Mouse (Mus musculus) gonadal fat pad, adult 2 months (tissue): Measurements from ENCODE around the gene Npas4. TPM values are rescaled to one million over a fixed set of nuclear protein-coding genes. Genes with fewer than 3 reads are reported as not detected.
"Not testable (repeated sequence)": the region's sequence is repeated elsewhere in the genome, so short reads cannot be mapped to it uniquely, and the experiment has no call there.

Experiments
- DNase-seq: peaks from one replicate; pipeline ENCODE4 v3.0.0-alpha.2; 2012; ENCODE audit warnings: low read depth
- polyA plus RNA-seq: library from polyadenylated mRNA; depleted of rRNA; stranded (reverse); fragments of >200 nt; gene quantifications from 2 replicates; pipeline ENCODE4 v1.2.3, GENCODE M21; 2012; rRNA removed

The Npas4 gene
- 1.0 and 1.2 TPM in 2 replicates for polyA plus RNA-seq

DNA sequence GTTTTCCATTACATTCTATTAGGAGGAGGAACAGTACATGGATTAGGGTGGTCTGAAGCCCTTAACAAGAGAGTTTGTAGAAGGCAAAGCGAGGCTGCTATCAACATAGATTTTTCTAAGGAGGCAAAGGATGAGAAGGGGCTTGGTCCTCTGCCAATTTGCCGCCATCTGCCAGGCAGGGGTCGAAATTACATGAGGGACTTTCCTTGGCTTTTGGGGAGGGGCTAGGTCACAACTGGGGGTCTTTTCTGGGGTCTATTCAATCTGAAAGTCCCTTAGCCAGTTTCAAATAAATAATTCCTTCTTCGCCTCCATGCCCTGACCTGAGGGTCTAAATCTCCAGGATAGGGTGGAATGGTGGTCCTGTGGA, at the start of gene Npas4:
Npas4 (minus strand) TSS at position 61 of the 370 bp plus-strand sequence.
- DNase-seq: no peak

DNA sequence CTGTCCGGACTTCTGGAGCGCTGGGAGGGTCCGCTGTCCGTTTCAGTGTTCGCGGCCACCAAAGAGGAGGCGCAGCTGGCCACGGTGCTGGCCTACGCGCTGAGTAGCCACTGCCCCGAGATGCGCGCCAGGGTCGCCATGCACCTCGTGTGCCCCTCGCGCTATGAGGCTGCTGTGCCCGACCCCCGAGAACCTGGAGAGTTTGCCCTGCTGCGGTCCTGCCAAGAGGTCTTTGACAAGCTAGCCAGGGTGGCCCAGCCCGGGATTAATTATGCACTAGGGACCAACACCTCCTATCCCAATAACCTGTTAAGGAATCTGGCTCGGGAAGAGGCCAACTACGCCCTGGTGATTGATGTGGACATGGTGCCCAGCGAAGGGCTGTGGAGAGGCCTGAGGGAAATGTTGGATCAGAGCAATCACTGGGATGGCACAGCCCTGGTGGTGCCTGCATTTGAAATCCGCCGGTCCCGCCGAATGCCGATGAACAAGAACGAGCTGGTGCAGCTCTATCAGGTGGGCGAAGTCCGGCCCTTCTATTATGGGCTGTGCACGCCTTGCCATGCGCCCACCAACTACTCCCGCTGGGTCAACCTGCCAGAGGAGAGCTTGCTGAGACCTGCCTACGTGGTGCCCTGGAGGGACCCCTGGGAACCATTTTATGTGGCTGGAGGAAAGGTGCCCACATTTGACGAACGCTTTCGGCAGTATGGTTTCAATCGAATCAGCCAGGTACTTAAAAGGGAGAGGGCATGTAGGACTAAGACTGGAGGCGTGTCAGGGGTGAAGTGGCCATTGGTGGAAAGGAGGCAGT, 49.4 kb upstream of the Npas4 start:
- DNase-seq: no peak

- DNase-seq: no peak
These were observed 48.6 kb upstream of the Npas4 start, which contains the start of the genes B4gat1 and AC124502.3 for GRCm38 (mm10) chr19:5038709-5039156. TSS of gene B4gat1 (plus strand) at chr19:5038826. TSS of gene AC124502.3 (plus strand) at chr19:5038891.

DNA sequence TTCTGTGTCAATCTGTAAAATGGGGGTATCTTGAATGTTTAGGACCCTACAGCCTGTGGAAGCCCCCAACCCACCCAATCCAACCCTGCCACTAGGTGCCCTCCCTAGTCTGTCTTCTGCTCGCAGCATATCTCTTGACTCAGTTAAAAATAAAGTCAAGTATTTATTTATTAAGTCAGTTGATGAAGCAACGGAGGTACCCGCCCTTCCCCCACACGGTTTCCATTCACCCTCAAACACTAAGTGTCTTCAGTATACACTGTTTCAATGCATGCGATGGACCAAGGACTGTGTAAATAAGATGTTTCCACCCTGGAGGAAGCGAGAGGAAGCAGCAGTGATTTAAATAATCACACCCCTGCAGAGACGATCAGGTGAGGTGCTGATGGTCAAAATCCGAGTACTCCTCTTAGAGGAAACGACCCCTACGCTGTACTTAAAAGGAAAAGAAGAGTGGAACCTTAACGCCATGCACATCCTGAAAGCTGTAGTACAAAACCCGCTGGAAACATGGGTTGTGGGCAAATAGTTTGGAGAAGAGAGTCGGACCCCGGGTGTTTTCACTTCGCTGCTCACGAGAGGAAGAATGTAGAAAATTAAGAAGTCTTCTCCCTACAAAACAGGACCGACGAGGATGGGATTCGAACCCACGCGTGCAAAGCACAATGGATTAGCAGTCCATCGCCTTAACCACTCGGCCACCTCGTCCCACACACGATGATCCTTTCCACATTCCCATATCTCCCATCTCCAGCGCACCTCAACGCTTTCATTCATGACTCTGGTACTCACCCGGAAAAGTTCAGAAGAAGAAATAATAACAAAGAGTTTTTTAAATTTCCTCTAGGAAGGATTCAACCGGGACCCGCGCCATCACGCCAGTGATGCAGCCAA, 47.8 kb upstream of the Npas4 start:
- no peak for DNase-seq

DNA sequence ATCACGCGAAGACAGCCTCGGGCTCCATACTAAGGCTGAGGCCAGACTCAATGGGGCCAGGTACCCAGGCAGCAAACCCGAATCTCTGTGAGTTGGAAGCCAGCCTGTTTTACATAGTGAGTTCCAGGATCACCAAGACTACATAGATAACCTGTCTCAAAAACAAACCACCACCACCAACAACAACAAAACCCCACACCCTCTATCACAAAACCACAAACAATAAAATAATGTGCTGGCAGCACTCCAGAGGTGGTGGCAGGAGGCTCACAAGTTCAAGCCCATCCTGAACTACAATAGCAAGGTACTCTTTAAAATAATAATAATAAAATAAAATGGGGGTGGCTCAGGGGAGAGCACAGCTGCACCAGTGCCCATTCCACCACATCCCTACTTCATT, 46.5 kb upstream of the Npas4 start:
- DNase-seq: no peak

GRCm38 (mm10) chr19:5032686-5033085, 42.6 kb upstream of the Npas4 start:
- DNase-seq: no peak

DNA sequence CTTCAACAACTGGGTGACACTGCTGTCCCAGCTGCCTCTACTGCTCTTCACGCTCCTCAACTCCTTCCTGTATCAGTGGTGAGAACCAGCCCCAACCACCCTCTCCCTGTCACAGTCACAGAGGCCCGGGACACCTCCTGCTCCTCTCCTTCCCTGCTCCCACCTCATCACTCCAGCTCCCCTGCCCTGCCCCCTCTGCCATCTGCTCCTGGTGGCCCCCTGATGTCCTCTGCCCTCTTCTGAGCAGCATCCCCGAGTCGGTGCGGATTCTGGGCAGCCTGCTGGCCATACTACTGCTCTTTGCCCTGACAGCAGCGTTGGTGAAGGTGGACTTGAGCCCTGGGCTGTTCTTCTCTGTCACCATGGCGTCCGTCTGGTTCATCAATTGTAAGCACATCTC, 36.0 kb upstream of the Npas4 start:
- DNase-seq: no peak

DNA sequence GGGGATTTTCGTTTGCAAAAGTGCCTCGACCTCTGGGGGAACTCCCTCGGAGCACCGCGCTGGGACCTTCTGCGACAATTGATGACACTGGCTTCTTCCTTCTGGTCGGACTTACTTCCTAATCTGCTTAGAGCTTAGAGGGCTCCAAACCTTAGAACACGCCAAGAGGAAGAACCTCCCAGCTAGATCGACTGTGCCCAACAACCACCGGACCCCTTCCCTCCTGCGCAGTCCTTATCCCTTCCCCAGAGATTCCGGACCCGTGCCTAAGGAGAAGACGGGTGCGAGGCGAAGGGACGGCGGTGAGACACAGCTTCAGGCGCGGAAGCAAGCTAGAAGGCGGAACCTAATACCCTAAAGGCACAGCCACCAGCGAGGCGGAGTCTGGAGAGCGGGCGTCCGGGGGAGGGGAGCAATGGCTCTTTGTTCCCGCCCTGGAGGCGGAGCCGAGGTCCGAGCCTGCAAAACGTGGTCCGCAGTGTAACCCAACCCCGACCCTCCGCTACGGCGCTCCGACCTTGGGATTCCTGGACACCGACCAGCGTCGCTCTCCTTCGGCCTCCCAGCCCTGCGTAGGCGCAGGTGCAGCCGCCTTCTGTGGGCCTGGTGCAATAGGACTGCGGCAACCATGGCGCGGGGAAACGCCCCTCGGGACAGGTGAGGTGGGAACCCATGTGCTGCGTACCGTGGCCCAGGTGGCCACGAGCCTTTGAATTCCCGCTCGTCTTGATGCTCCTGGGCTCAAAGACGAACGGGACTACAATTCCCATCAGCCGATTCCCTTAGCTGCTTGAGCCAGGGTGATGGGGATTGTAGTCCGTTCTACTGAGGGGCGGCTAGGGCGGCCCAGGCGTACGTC, 33.7 kb upstream of the Npas4 start, which contains the start of gene Slc29a2:
Slc29a2 (plus strand) TSS at position 240 of the 859 bp plus-strand sequence.
- DNase-seq: no peak

- DNase-seq: no peak
These were observed 31.3 kb upstream of the Npas4 start for GRCm38 (mm10) chr19:5021416-5021815.

GRCm38 (mm10) chr19:5018191-5018590, 28.1 kb upstream of the Npas4 start:
- no peak for DNase-seq

GRCm38 (mm10) chr19:5017611-5018010, 27.5 kb upstream of the Npas4 start:
- no peak for DNase-seq

- no peak for DNase-seq
These were observed 26.7 kb upstream of the Npas4 start for GRCm38 (mm10) chr19:5016782-5017181.

DNA sequence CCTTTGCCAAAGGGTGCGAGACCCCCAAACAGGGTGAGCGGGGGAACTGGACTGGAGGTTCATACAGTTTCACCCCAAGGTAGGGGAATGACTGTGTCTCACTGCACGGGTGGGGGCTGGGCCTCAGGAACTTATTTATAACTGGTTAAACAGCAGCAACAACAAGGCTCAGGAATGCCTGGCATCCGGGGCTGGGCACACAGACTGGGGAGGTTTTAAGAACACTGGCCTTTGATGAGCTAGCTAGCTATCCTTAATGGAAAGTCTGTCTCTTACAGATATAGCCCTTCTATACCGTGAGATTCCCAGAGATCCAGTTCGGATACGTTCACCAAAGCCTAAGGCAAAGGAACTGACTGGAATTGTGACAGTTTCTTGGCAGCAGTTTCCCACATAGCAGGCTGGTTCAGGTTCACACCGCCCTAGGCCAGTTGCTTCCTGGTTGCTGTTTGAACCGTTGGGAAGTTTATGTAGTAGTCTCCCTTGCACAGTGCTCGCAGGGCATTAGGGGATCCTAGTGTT, 26.2 kb upstream of the Npas4 start:
- peak; percentile 95 for DNase-seq

GRCm38 (mm10) chr19:5014961-5015398, 24.9 kb upstream of the Npas4 start:
- DNase-seq: no peak

DNA sequence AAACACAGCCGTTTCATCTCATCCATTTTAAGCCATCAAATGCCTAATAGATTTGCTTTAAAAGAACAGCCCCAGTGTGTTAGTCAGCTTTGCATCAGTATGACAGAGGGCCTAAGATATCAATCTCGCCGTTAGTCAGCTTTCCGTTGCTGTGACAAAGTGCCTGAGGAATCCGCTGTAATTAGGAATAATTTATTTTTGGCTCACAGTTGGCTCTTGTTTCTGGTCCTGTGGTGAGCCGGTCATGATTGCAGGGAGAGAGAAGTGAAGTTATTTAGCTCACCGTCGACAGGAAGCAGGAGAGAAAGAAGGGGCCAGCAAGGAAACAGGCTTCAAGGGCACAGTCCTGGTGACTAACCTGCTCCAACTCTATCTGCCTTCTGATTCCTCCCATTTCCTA, 23.0 kb upstream of the Npas4 start:
- DNase-seq: no peak

GRCm38 (mm10) chr19:5004925-5005324, 14.8 kb upstream of the Npas4 start:
- DNase-seq: no peak

DNA sequence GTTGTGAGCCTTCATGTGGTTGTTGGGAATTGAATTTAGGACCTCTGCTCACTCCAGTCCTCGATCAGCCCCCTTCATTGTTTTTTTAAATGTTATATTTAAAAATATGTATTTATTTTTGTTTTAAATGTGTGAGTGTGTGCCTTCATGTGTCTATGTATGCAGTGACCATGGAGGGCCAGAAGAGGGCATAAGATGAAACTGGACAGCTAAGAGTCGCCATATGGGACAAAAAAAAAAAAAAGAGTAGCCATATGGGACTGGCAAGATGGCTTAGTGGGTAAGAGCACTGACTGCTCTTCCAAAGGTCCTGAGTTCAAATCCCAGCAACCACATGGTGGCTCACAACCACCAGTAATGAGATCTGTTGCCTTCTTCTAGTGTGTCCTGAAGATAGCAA, 13.5 kb upstream of the Npas4 start:
- DNase-seq: not testable (repeated sequence)

DNA sequence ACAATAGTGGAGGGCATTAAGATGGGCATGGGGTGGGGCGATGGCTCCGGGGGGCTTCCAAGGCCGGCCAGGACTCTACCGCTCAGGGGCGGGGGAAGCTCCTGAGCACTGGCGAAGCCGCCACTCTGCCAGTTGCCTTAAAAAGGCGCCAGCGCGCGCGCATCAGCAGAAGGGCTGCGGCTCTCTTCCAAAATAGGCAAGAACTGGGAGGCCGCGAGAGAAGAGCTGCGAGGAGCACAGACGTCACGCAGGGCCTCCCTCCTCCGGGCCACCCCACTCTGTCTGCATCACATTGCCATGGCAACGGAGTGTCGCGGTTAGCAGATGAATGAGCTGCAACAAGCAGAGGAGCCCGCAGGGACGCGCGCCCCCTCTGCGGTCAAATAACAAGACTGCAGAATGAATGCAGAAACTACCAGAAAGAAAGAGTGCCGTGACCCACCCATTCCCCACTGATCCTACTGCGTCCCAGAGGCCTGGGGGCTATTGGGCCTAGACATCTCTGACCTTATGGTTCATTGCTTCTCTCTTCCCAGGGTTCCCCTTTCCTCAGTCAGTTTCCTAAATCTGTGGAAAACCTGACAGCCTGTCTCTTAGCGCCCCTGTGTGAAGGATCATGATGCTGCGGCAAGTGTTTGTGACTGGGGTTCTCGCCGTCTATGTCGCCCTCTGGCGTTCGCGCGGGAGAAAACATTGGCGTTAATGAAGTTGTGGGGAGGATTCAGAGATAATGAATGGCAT, 11.7 kb upstream of the Npas4 start:
- DNase-seq: no peak

DNA sequence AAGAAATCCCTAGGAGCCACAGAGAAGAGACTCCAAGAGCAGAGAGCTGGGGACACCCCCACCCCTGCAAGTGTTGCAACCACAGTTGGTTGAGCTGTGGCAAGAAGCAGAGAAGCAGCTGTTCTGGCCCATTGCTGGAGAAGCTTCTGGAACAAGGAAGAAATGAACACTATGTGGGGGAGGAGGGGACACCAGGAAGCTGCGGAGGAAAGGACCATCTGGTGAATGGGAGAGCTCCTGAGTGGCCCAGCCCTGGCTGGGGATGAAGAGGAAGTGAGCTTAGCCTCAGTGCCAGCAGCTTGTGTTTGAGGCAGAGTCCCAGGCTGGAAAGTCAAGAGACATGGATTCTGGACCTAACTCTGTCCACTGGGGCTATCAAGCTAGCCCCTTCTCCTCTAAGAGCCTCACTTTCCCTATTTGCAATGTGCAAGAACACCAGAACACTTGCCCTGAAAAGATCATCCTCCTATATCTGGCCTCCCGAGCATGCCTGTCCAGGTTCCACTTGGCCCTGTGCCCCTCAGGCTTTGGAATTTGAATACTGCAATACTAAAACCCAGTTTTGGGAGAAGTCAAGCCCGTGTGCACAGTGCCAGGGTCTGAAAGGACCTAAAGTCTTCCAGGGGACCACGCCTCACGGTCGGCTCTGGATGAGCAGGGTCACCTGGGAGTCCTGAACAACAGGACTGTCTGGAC, 9.5 kb upstream of the Npas4 start:
- no peak for DNase-seq

DNA sequence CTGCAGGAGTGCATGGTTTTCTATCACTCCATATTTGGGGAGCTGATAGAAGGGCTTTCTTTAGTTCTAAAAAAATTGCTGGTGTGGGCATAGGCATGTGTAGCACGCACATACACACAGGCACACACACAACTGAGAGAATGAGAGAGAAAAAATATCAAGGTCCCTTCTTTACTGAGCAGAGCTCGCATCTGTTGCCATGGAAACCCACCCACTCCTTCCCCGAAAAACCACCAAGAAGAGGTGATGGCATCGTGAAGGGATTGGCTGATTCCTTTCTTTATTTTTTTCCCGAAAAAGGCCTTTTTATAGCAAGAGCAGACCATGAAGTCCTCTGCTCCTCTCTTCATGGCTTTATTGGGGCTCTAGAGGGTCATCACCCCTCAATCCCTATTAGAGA, 3.9 kb upstream of the Npas4 start:
- DNase-seq: no peak
